Comparison of ENCODE assay signal across 19 mouse cellular contexts in the genomic region with DNA sequence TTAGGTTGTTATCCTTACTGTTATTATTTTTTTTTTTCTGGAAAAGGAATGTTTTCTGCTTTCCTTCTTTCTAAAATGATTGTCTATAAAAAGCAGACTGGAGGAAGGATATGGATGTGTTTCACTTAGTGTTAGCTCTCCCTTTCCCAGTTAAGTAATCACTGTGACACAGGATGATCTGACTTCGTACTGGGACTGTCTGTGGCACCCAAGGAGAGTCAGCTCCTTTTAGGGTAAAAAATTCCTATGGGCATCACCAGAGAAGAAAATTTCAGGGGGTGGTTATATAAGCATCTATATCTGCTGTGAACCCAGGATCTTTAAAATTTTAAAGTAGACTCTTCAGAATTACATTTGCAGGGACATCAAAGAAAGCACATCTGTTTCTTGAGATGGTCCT.
"Had no signal": no experiment of that assay in that cellular context is flagged by ENCODE, and none has a peak within 500 bp of the region (broad histone marks: within the 10 kb centered on the region; RNA-seq: fewer than 3 reads in every experiment).

No protein-coding gene starts in this region.

- H3K27ac ChIP-seq: liver, embryonic 15.5 days; lung, embryonic 15.5 days; macrophage; midbrain, embryonic 13.5 days; midbrain, embryonic 15.5 days; neural tube, embryonic 12.5 days had no signal

- DNase-seq: liver, postnatal 0 days; lung, adult 2 months; lung, postnatal 14 days; lung, postnatal 36 days; right cerebral cortex, postnatal 14 days; right cerebral cortex, postnatal 4 days; spleen, adult 18-20 months; thymus, adult 18-20 months; thymus, postnatal 25 days; thymus, postnatal 4 days had no signal

- H3K4me3 ChIP-seq: liver, embryonic 15.5 days; lung, embryonic 15.5 days; megakaryocyte, embryonic 14.5 days; midbrain, embryonic 13.5 days; midbrain, embryonic 15.5 days; neural tube, embryonic 12.5 days had no signal

- H3K9ac ChIP-seq: liver, embryonic 15.5 days; liver, postnatal 0 days; lung, embryonic 15.5 days; midbrain, embryonic 13.5 days; midbrain, embryonic 15.5 days; neural tube, embryonic 12.5 days had no signal

- H3K36me3 ChIP-seq: liver, embryonic 15.5 days; lung, embryonic 15.5 days; midbrain, embryonic 13.5 days; midbrain, embryonic 15.5 days; neural tube, embryonic 12.5 days had no signal

- H3K9me3 ChIP-seq: liver, embryonic 15.5 days; lung, embryonic 15.5 days; midbrain, embryonic 13.5 days; midbrain, embryonic 15.5 days; neural tube, embryonic 12.5 days had no signal

- H3K4me2 ChIP-seq: liver, embryonic 15.5 days; lung, embryonic 15.5 days; midbrain, embryonic 11.5 days; midbrain, embryonic 13.5 days; midbrain, embryonic 15.5 days; neural tube, embryonic 12.5 days had no signal

- H3K4me1 ChIP-seq: liver, embryonic 15.5 days; lung, embryonic 15.5 days; megakaryocyte, embryonic 14.5 days; midbrain, embryonic 13.5 days; midbrain, embryonic 15.5 days; neural tube, embryonic 12.5 days had no signal

- H3K27me3 ChIP-seq: liver, embryonic 15.5 days; lung, embryonic 15.5 days; megakaryocyte, embryonic 14.5 days; midbrain, embryonic 13.5 days; midbrain, embryonic 15.5 days; neural tube, embryonic 12.5 days had no signal

- ATAC-seq: liver, postnatal 0 days; lung, postnatal 0 days; midbrain, embryonic 13.5 days; midbrain, embryonic 15.5 days had no signal
